Mouse (Mus musculus) macrophage (primary cell): ENCODE results near the gene Cdc37. TPM values are rescaled to one million over a fixed set of nuclear protein-coding genes. Genes with fewer than 3 reads are reported as not detected.

Experiments used
- H3K27ac ChIP-seq: fragments of 350-480 bp; formaldehyde crosslinking; 2 replicates; pipeline ENCODE4 v1.9.0; 2021
- H3K36me3 ChIP-seq: fragments of 350-480 bp; formaldehyde crosslinking; 2 replicates; pipeline ENCODE4 v1.9.0; 2021; ENCODE audit errors: inconsistent target
- H3K4me3 ChIP-seq: fragments of 350-480 bp; formaldehyde crosslinking; 2 replicates; pipeline ENCODE4 v1.9.0; 2021; ENCODE audit errors: inconsistent target
- H3K79me2 ChIP-seq: fragments of 350-480 bp; formaldehyde crosslinking; 2 replicates; pipeline ENCODE4 v1.9.0; 2021; ENCODE audit errors: inconsistent target
- WGBS: methylation state at CpG from one replicate; pipeline ENCODE4 v1.1.7; 2026; ENCODE audit warnings: inconsistent platforms; ENCODE audit not compliant: missing documents; 5-methylcytosine and 5-hydroxymethylcytosine counted together
- polyA plus RNA-seq: library from polyadenylated mRNA; stranded (reverse); fragments of 250-400 nt; gene quantifications from 3 replicates; pipeline ENCODE4 v1.2.4, GENCODE M21; 2018; ENCODE audit warnings: inconsistent platforms

Cdc37 gene
- polyA plus RNA-seq, 1 experiment from 2014 or later: 206 TPM

DNA sequence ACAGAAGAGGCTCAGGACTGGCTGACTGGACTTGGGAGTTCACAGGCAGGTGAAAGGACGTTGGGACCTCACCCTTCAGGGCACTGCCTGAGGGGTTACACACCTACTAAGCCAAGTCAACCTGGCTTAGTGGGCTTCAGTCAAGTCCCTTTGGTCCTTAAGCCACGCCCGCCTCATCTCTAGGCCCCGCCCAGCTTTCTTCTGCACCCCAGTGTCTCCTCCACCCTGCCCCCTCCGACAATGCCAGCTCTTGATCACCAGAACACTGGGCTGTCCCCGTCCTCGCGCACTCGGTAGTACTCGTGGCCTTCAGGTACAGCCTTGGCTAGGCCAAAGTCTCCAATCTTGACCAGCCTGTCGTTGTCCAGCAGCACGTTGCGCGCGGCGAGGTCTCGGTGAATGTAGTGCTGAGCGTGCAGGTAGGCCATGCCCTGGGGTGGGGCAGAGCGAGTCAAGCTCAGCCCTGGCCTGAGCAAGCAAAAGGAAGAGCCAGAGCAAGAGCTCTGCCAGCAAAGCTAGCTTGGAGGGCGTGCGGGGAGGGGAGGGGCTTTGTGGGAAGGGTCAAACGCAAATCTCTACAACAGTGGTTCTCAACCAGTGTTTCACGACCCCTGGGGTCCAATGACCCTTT, 42.1 kb downstream of the Cdc37 start:
- WGBS: 95% methylated on average over 23 of the region's 23 CpGs
- H3K79me2 ChIP-seq: no peaks in the 10 kb centered on the region
- peaks cover 78% of the 10 kb centered on the region for H3K36me3 ChIP-seq
- no peak overlapping the region for H3K4me3 ChIP-seq
- no peak overlapping the region for H3K27ac ChIP-seq

DNA sequence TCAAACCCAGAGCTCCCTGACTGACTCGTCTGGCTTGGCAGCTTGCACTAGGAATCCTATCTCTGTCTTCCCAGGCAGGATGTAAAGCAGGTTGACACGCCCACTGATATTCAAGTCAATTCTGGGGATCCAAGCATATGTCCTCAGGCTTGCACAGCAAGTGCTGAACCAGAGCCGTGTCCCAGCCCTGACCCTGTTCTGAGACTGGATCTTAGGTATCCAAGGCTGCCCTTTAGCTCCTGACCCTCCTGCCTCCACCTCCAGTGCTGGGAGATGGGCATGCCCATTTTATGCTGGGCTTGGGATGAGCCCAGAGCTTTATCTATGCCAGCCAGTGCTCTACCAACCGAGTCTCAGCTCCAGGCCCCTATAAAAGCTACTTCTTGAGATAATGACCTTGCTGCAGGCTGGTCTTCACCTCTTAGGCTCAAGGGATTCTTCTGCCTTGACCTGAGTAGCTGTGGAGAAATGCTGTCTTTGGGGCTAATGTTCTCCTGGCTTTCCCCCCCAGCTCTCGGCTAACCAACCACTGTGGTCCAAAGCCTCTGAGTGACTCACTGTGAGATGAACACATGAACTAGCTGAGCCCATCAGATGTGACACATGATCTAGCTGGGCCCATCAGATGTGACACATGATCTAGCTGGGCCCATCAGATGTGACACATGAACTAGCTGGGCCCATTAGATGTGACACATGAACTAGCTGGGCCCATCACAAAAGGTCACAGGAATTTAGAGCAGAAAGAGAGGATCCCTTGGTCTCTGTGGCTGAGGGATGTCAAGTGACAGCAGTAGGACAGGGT, 43.8 kb downstream of the Cdc37 start:
- WGBS: 88% methylated on average over 5 of the region's 5 CpGs
- no peak overlapping the region for H3K27ac ChIP-seq
- no peak overlapping the region for H3K4me3 ChIP-seq
- H3K36me3 ChIP-seq: peaks cover 68% of the 10 kb centered on the region
- H3K79me2 ChIP-seq: no peaks in the 10 kb centered on the region

DNA sequence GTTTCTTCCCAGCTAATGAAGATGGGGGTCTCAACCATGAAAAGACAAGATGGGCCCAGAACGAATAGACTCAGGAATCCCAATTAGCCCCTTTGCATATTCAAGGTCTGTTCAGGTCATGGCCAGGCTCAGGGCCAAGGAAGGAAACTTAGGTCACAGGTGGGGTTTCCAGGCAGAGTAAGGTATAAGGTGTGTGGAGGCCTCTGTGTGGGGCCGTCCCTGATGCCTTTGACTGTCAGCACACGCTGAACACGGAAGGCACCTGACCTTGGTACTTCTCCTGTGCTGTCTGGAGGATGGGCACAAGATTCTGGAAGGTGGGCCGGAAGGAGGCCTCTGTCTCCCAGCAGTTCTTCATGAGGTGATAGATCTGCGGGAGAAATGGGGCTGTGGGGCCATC, 45.0 kb downstream of the Cdc37 start:
- Histone ChIP-seq H3K4me3 (no peak overlapping the region), H3K27ac (no peak overlapping the region), H3K79me2 (no peaks in the 10 kb centered on the region), H3K36me3 (peaks cover 56% of the 10 kb centered on the region)
- 90% methylated on average over 6 of the region's 6 CpGs for WGBS

DNA sequence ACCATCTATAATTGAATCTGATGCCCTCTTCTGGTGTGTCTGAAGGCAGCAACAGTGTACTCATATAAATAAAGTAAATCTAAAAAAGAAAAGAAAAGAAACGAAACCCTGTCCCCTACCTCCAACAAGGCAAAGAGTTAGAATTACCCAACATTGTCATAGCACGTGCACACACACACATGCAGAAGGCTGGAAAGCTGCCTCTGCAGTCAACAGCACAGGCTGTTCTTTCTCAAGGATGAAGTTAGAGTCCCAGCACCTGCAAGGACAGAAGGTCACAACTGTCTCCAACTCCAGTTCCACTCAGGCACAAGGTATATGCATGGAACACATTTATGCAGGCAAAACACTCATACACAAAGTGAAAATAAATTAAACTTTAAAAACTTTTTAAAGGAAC, 47.7 kb downstream of the Cdc37 start:
- Histone ChIP-seq H3K27ac (no peak overlapping the region), H3K79me2 (no peaks in the 10 kb centered on the region), H3K36me3 (peaks cover 31% of the 10 kb centered on the region), H3K4me3 (no peak overlapping the region)
- WGBS: 100% methylated on average over 2 of the region's 2 CpGs

DNA sequence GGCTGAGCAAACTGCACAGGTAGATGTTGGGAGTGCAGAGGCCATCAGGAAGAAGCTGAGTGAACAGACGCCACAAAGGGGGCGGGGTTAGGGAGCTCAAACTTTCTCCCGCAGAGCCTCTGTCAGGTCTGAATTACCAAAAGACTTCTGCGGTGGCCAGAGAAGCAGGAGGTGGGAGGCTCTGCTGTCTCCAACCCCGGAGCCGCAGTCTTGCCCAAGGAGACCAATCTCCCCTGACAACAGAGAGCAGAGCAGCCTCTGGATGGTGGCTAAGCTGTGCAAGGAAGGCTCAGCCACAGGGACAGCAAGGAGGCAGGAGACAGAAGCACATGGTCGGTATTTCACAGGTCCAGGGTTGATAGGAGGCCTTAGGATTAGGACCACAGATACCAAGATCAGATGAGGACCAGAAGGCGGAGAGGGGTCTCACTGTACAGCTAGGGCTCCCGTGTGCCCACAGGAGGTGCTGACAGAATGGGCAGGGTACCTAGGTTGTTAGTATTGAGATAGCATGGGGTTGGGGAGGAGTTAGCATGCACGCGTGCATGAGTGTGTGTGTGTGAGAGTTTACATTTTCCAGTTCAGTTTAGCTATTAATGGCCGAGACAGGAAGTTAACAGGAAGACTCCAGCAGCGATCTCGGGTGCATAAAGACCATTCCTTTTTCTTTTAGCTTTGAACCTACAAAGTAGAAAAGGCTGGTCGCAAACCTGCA, 49.2 kb downstream of the Cdc37 start:
- 17% methylated on average over 15 of the region's 15 CpGs for WGBS
- H3K79me2 ChIP-seq: no peaks in the 10 kb centered on the region
- H3K4me3 ChIP-seq: no peak overlapping the region

GRCm38 (mm10) chr9:21097793-21098192, 52.0 kb downstream of the Cdc37 start:
- Histone ChIP-seq H3K27ac (no peak overlapping the region), H3K79me2 (no peaks in the 10 kb centered on the region), H3K36me3 (no peaks in the 10 kb centered on the region), H3K4me3 (no peak overlapping the region)
- WGBS: 68% methylated on average over 8 of the region's 8 CpGs

More for the DNA sequence above, 49.2 kb downstream of the Cdc37 start:
- H3K36me3 ChIP-seq: peaks cover 16% of the 10 kb centered on the region
- H3K27ac ChIP-seq: 0 out of 2 replicates have a peak overlapping the region, but pooled peaks have one; percentile 5

- no peak overlapping the region for H3K27ac ChIP-seq
- H3K36me3 ChIP-seq: no peaks in the 10 kb centered on the region
- WGBS: 94% methylated on average over 4 of the region's 4 CpGs
- peaks cover 8% of the 10 kb centered on the region for H3K79me2 ChIP-seq
- H3K4me3 ChIP-seq: no peak overlapping the region
Measured at GRCm38 (mm10) chr9:21095958-21096357, 53.8 kb downstream of the Cdc37 start.

DNA sequence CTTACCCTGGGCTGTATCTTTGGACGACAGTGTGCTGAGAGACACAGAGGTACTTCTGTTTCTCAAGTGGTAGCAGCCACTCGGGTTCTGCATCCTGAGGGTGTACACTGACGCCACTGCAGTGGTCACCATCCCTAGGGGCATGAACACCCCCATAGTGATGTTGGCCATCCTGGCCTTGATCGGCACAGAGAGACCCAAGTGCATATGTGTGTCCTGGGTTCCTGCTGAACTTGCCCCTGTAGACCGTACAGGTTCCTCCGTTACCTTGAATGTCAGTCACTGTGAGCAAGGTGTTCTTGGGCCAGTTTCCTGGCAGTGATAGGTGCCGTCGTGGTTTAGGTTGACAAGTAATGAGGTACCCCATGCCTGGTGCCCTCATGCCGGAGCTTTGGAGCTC, 56.4 kb downstream of the Cdc37 start:
- peaks cover 33% of the 10 kb centered on the region for H3K79me2 ChIP-seq
- no peak overlapping the region for H3K4me3 ChIP-seq
- H3K36me3 ChIP-seq: 0 out of 2 replicates have a peak, but pooled peaks cover 12% of the 10 kb centered on the region
- H3K27ac ChIP-seq: no peak overlapping the region
- WGBS: 93% methylated on average over 9 of the region's 9 CpGs

- WGBS: 0% methylated on average over 51 of the region's 54 CpGs
- Histone ChIP-seq H3K79me2 (peaks cover 49% of the 10 kb centered on the region), H3K36me3 (peaks cover 23% of the 10 kb centered on the region; the same call in 1 of the 2 replicates)
Measured at GRCm38 (mm10) chr9:21091707-21092320, 58.0 kb downstream of the Cdc37 start, which contains the start of the genes Gm38431 and Raver1. Gene Gm38431, minus strand, starts transcription at chr9:21091997. Gene Raver1, minus strand, starts transcription at chr9:21092008.

GRCm38 (mm10) chr9:21090972-21091706, 58.6 kb downstream of the Cdc37 start:
- Histone ChIP-seq H3K27ac (peak overlapping the region; percentile 48), H3K36me3 (peaks cover 30% of the 10 kb centered on the region; the same call in 1 of the 2 replicates), H3K79me2 (peaks cover 56% of the 10 kb centered on the region), H3K4me3 (peak overlapping the region; percentile 86)
- 2% methylated on average over 22 of the region's 24 CpGs for WGBS

More at GRCm38 (mm10) chr9:21091707-21092320, 58.0 kb downstream of the Cdc37 start, which contains the start of the genes Gm38431 and Raver1:
- Histone ChIP-seq H3K27ac (peak within 1 kb of the TSS; percentile 48), H3K4me3 (peak within 1 kb of the TSS; percentile 86)

- no peak overlapping the region for H3K27ac ChIP-seq
- H3K4me3 ChIP-seq: peak overlapping the region; percentile 86
- WGBS: 100% methylated on average over 1 of the region's 1 CpGs
- H3K36me3 ChIP-seq: peaks cover 36% of the 10 kb centered on the region; the same call in 1 of the 2 replicates
- peaks cover 62% of the 10 kb centered on the region for H3K79me2 ChIP-seq
Measured at GRCm38 (mm10) chr9:21090537-21090936, 59.2 kb downstream of the Cdc37 start.

GRCm38 (mm10) chr9:21083324-21083723, 66.5 kb downstream of the Cdc37 start:
- Histone ChIP-seq H3K79me2 (peaks cover 73% of the 10 kb centered on the region), H3K27ac (no peak overlapping the region), H3K4me3 (no peak overlapping the region), H3K36me3 (peaks cover 89% of the 10 kb centered on the region)
- 98% methylated on average over 3 of the region's 3 CpGs for WGBS
